Mouse (Mus musculus) forebrain, postnatal 0 days (tissue): ENCODE data around the gene Bves. TPM values are rescaled to one million over a fixed set of nuclear protein-coding genes. Genes with fewer than 3 reads are reported as not detected.
"Not testable (repeated sequence)": the region's sequence is repeated elsewhere in the genome, so short reads cannot be mapped to it uniquely, and the experiment has no call there.

ENCODE experiments used
- ATAC-seq: fragments of 200-750 bp; cut with Nextera tagmentation; 2 replicates; pipeline ENCODE4 v1.8.0; 2017; ENCODE audit warnings: mild to moderate bottlenecking, moderate library complexity
- DNase-seq: peaks from one replicate; pipeline ENCODE4 v3.0.0-alpha.2; 2015
- H3K27ac ChIP-seq: fragments of 300-500 bp; sonication (generic); 2 replicates; pipeline ENCODE4 v1.5.1; 2014; ENCODE audit warnings: low read depth, mild to moderate bottlenecking, antibody characterized with exemption, low read length, moderate library complexity, mixed read lengths
- H3K27me3 ChIP-seq: fragments of 300-500 bp; sonication (generic); 2 replicates; pipeline ENCODE4 v1.6.1; 2014; ENCODE audit warnings: mild to moderate bottlenecking, low read length, mixed read lengths; ENCODE audit not compliant: insufficient read depth
- H3K36me3 ChIP-seq: fragments of 300-500 bp; sonication (generic); 2 replicates; pipeline ENCODE4 v1.6.1; 2014; ENCODE audit warnings: mild to moderate bottlenecking, moderate library complexity; ENCODE audit not compliant: insufficient read depth
- H3K4me1 ChIP-seq: fragments of 300-500 bp; sonication (generic); 2 replicates; pipeline ENCODE4 v1.6.1; 2014; ENCODE audit warnings: antibody characterized with exemption; ENCODE audit not compliant: insufficient read depth
- H3K4me2 ChIP-seq: fragments of 300-500 bp; sonication (generic); 2 replicates; pipeline ENCODE4 v1.6.1; 2014; ENCODE audit warnings: low read depth, mild to moderate bottlenecking, moderate library complexity
- H3K4me3 ChIP-seq: fragments of 300-500 bp; sonication (generic); 2 replicates; pipeline ENCODE4 v1.5.1; 2014; ENCODE audit warnings: low read depth, low read length, mixed read lengths
- H3K9ac ChIP-seq: fragments of 300-500 bp; sonication (generic); 2 replicates; pipeline ENCODE4 v1.6.1; 2014; ENCODE audit warnings: mild to moderate bottlenecking
- H3K9me3 ChIP-seq: fragments of 300-500 bp; sonication (generic); 2 replicates; pipeline ENCODE4 v1.6.1; 2016; ENCODE audit warnings: low read length
- CTCF ChIP-seq: sonication (generic); IDR thresholded peaks from 2 replicates; pipeline ENCODE4 v1.5.1; 2016; ENCODE audit warnings: antibody characterized with exemption, control low read depth, low read depth
- WGBS: fragments of 180-500 bp; shearing (Covaris S2); extraction: QIAGEN DNeasy Blood & Tissue Kit; methylation state at CpG from one replicate; pipeline ENCODE4 v1.1.7; 2014; 5-methylcytosine and 5-hydroxymethylcytosine counted together
- polyA plus RNA-seq: library from polyadenylated mRNA; unstranded; fragments of >200 nt; fragmentation: Nextera tagmentation; extraction: Ambion mirVana; gene quantifications from 2 replicates; pipeline ENCODE4 v1.2.1, GENCODE M21; 2015
- total RNA-seq: library from RNA; depleted of rRNA; stranded (reverse); fragments of >200 nt; gene quantifications from 2 replicates; pipeline ENCODE4 v1.2.3, GENCODE M21; 2014

Gene Bves
- total and polyA plus RNA-seq, 2 experiments from 2014 or later: 0.52 to 1.1 TPM

- not testable (repeated sequence) for H3K36me3 ChIP-seq, H3K27ac ChIP-seq, ATAC-seq, H3K27me3 ChIP-seq, H3K4me2 ChIP-seq, H3K9me3 ChIP-seq, DNase-seq, H3K4me3 ChIP-seq, H3K4me1 ChIP-seq, H3K9ac ChIP-seq
- 0 out of 2 replicates have a peak, but pooled peaks have one; percentile 5 for TF ChIP-seq CTCF
- 93% methylated on average over 3 of the region's 3 CpGs for WGBS
Observed at GRCm38 (mm10) chr10:45348143-45348542, 12.6 kb downstream of the Bves start.

- H3K9me3 ChIP-seq: no peaks in the 10 kb centered on the region
- TF ChIP-seq CTCF: no peak
- DNase-seq (no peak), ATAC-seq (no peak)
- H3K27me3 ChIP-seq: no peaks in the 10 kb centered on the region
- H3K4me2 ChIP-seq: no peak overlapping the region
- H3K4me1 ChIP-seq: no peaks in the 10 kb centered on the region
- no peak overlapping the region for H3K9ac ChIP-seq
- no peak overlapping the region for H3K4me3 ChIP-seq
- no peaks in the 10 kb centered on the region for H3K36me3 ChIP-seq
- H3K27ac ChIP-seq: no peak overlapping the region
- WGBS: 93% methylated on average over 6 of the region's 6 CpGs
Observed at GRCm38 (mm10) chr10:45356091-45356490, 20.5 kb downstream of the Bves start.

- no peak for TF ChIP-seq CTCF
- WGBS: 37% methylated on average over 5 of the region's 5 CpGs
- no peaks in the 10 kb centered on the region for H3K27me3 ChIP-seq
- DNase-seq (no peak), ATAC-seq (no peak)
- no peaks in the 10 kb centered on the region for H3K4me1 ChIP-seq
- H3K36me3 ChIP-seq: no peaks in the 10 kb centered on the region
- H3K27ac ChIP-seq: no peak overlapping the region
- H3K4me2 ChIP-seq: no peak overlapping the region
- no peak overlapping the region for H3K9ac ChIP-seq
- no peaks in the 10 kb centered on the region for H3K9me3 ChIP-seq
- H3K4me3 ChIP-seq: no peak overlapping the region
Observed at GRCm38 (mm10) chr10:45363396-45363795, 27.8 kb downstream of the Bves start.

- DNase-seq (no peak), ATAC-seq (no peak)
- no peak overlapping the region for H3K27ac ChIP-seq
Observed at GRCm38 (mm10) chr10:45366987-45367705, 31.6 kb downstream of the Bves start.

GRCm38 (mm10) chr10:45369639-45370038 lies 34.1 kb downstream of the Bves start:
- Histone ChIP-seq H3K4me3 (no peak overlapping the region), H3K9me3 (no peaks in the 10 kb centered on the region), H3K4me2 (no peak overlapping the region), H3K27ac (no peak overlapping the region), H3K4me1 (no peaks in the 10 kb centered on the region), H3K27me3 (no peaks in the 10 kb centered on the region), H3K9ac (no peak overlapping the region), H3K36me3 (no peaks in the 10 kb centered on the region)
- no peak for DNase-seq
- TF ChIP-seq CTCF: no peak
- WGBS: 87% methylated on average over 3 of the region's 3 CpGs
- no peak for ATAC-seq

More at GRCm38 (mm10) chr10:45366987-45367705, 31.6 kb downstream of the Bves start:
- 0 out of 2 replicates have a peak, but pooled peaks have one; percentile 23 for TF ChIP-seq CTCF
- 90% methylated on average over 17 of the region's 17 CpGs for WGBS
- no peaks in the 10 kb centered on the region for H3K27me3 ChIP-seq
- H3K36me3 ChIP-seq: no peaks in the 10 kb centered on the region
- H3K4me1 ChIP-seq: no peaks in the 10 kb centered on the region
- no peaks in the 10 kb centered on the region for H3K9me3 ChIP-seq
- H3K9ac ChIP-seq: no peak overlapping the region
- H3K4me2 ChIP-seq: no peak overlapping the region
- no peak overlapping the region for H3K4me3 ChIP-seq

- Histone ChIP-seq H3K4me3 (no peak overlapping the region), H3K36me3 (no peaks in the 10 kb centered on the region), H3K9ac (no peak overlapping the region), H3K9me3 (no peaks in the 10 kb centered on the region), H3K27ac (no peak overlapping the region), H3K4me2 (no peak overlapping the region), H3K27me3 (no peaks in the 10 kb centered on the region), H3K4me1 (no peaks in the 10 kb centered on the region)
- no peak for TF ChIP-seq CTCF
- ATAC-seq (no peak), DNase-seq (no peak)
- WGBS: 83% methylated on average over 2 of the region's 2 CpGs
Observed at GRCm38 (mm10) chr10:45370545-45370944, 35.0 kb downstream of the Bves start.

- WGBS: 25% methylated on average over 4 of the region's 4 CpGs
- H3K4me1 ChIP-seq: no peaks in the 10 kb centered on the region
- H3K4me3 ChIP-seq: no peak overlapping the region
- H3K27me3 ChIP-seq: no peaks in the 10 kb centered on the region
- peak; percentile 95 for TF ChIP-seq CTCF
- H3K9ac ChIP-seq: no peak overlapping the region
- H3K27ac ChIP-seq: no peak overlapping the region
- H3K9me3 ChIP-seq: no peaks in the 10 kb centered on the region
- H3K4me2 ChIP-seq: 0 out of 2 replicates have a peak overlapping the region, but pooled peaks have one; percentile 24
- no peaks in the 10 kb centered on the region for H3K36me3 ChIP-seq
- peak; percentile 91 for DNase-seq
- peak; percentile 86 for ATAC-seq
Observed at GRCm38 (mm10) chr10:45372994-45373692, 37.6 kb downstream of the Bves start.
